Mouse (Mus musculus): Measurements from ENCODE around the gene Ccdc114. TPM values are rescaled to one million over a fixed set of nuclear protein-coding genes. Genes with fewer than 3 reads are reported as not detected.
"Not testable (repeated sequence)": the region's sequence is repeated elsewhere in the genome, so short reads cannot be mapped to it uniquely, and the experiment has no call there.

Ccdc114 gene
- polyA plus RNA-seq, 1 experiment from 2014 or later: 8.9 TPM

GRCm38 (mm10) chr7:45928626-45929295 is 4.9 kb downstream of the Ccdc114 start:
- no peak for TF ChIP-seq EP300 (IDR thresholded peaks at IDR 0.05)
- TF ChIP-seq CTCF (IDR thresholded peaks at IDR 0.05): no peak
- Histone ChIP-seq H3K4me1 (ENCODE audit: insufficient read depth, low read depth, low read length) (no peaks in the 10 kb centered on the region), H3K9ac (replicated peaks; ENCODE audit: low read depth) (no peak overlapping the region), H3K27me3 (replicated peaks; ENCODE audit: insufficient read depth, low read length) (no peaks in the 10 kb centered on the region), H3K4me3 (ENCODE audit: low read depth, low read length) (no peak overlapping the region), H3K9me3 (ENCODE audit: low read length) (peaks cover 4% of the 10 kb centered on the region; the same call in 1 of the 2 replicates), H3K4me2 (replicated peaks; ENCODE audit: low read depth, low read length) (no peak overlapping the region), H3K27ac (ENCODE audit: low read length) (no peak overlapping the region), H3K36me3 (ENCODE audit: insufficient read depth, low read length) (no peaks in the 10 kb centered on the region)
- ATAC-seq (no peak), DNase-seq (ENCODE audit: low spot score) (no peak)
- WGBS: 30% methylated on average over 19 of the region's 23 CpGs

- peaks cover 4% of the 10 kb centered on the region; the same call in 1 of the 2 replicates for H3K9me3 ChIP-seq (ENCODE audit: low read length)
- 97% methylated on average over 1 of the region's 1 CpGs for WGBS
- no peaks in the 10 kb centered on the region for H3K4me1 ChIP-seq (ENCODE audit: insufficient read depth, low read depth, low read length)
- H3K4me2 ChIP-seq (replicated peaks; ENCODE audit: low read depth, low read length): no peak overlapping the region
- ATAC-seq (no peak), DNase-seq (ENCODE audit: low spot score) (no peak)
- TF ChIP-seq CTCF (IDR thresholded peaks at IDR 0.05) (peak; percentile 35), EP300 (IDR thresholded peaks at IDR 0.05) (no peak)
- H3K27ac ChIP-seq (ENCODE audit: low read length): no peak overlapping the region
- H3K4me3 ChIP-seq (ENCODE audit: low read depth, low read length): no peak overlapping the region
- no peak overlapping the region for H3K9ac ChIP-seq (replicated peaks; ENCODE audit: low read depth)
- no peaks in the 10 kb centered on the region for H3K36me3 ChIP-seq (ENCODE audit: insufficient read depth, low read length)
- no peaks in the 10 kb centered on the region for H3K27me3 ChIP-seq (replicated peaks; ENCODE audit: insufficient read depth, low read length)
Observed at GRCm38 (mm10) chr7:45929688-45930087, 5.8 kb downstream of the Ccdc114 start.

GRCm38 (mm10) chr7:45933766-45934165 is 9.9 kb downstream of the Ccdc114 start:
- H3K4me3 ChIP-seq (ENCODE audit: low read depth, low read length); H3K27ac ChIP-seq (ENCODE audit: low read length); H3K27me3 ChIP-seq (replicated peaks; ENCODE audit: insufficient read depth, low read length); H3K9ac ChIP-seq (replicated peaks; ENCODE audit: low read depth); ATAC-seq; H3K36me3 ChIP-seq (ENCODE audit: insufficient read depth, low read length); H3K4me1 ChIP-seq (ENCODE audit: insufficient read depth, low read depth, low read length); H3K4me2 ChIP-seq (replicated peaks; ENCODE audit: low read depth, low read length); DNase-seq (ENCODE audit: low spot score); H3K9me3 ChIP-seq (ENCODE audit: low read length): not testable (repeated sequence)
- 79% methylated on average over 12 of the region's 12 CpGs for WGBS

- Histone ChIP-seq H3K4me2 (replicated peaks; ENCODE audit: low read depth, low read length) (no peak overlapping the region), H3K4me1 (ENCODE audit: insufficient read depth, low read depth, low read length) (no peaks in the 10 kb centered on the region), H3K27ac (ENCODE audit: low read length) (no peak overlapping the region), H3K36me3 (ENCODE audit: insufficient read depth, low read length) (no peaks in the 10 kb centered on the region), H3K27me3 (replicated peaks; ENCODE audit: insufficient read depth, low read length) (no peaks in the 10 kb centered on the region), H3K9me3 (ENCODE audit: low read length) (peaks cover 4% of the 10 kb centered on the region; the same call in 1 of the 2 replicates), H3K9ac (replicated peaks; ENCODE audit: low read depth) (no peak overlapping the region), H3K4me3 (ENCODE audit: low read depth, low read length) (no peak overlapping the region)
- TF ChIP-seq CTCF (IDR thresholded peaks at IDR 0.05) (peak; percentile 88), EP300 (IDR thresholded peaks at IDR 0.05) (no peak)
- DNase-seq (ENCODE audit: low spot score) (peak; percentile 67), ATAC-seq (peak; percentile 55)
- 13% methylated on average over 7 of the region's 7 CpGs for WGBS
Observed at GRCm38 (mm10) chr7:45935114-45935513, 11.2 kb downstream of the Ccdc114 start.

- ATAC-seq (no peak), DNase-seq (ENCODE audit: low spot score) (no peak)
- H3K4me1 ChIP-seq (ENCODE audit: insufficient read depth, low read depth, low read length): no peaks in the 10 kb centered on the region
- TF ChIP-seq EP300 (IDR thresholded peaks at IDR 0.05): no peak
- TF ChIP-seq CTCF (IDR thresholded peaks at IDR 0.05): no peak
- H3K4me2 ChIP-seq (replicated peaks; ENCODE audit: low read depth, low read length): no peak overlapping the region
- H3K27ac ChIP-seq (ENCODE audit: low read length): no peak overlapping the region
- H3K9ac ChIP-seq (replicated peaks; ENCODE audit: low read depth): no peak overlapping the region
- no peaks in the 10 kb centered on the region for H3K9me3 ChIP-seq (ENCODE audit: low read length)
- no peaks in the 10 kb centered on the region for H3K27me3 ChIP-seq (replicated peaks; ENCODE audit: insufficient read depth, low read length)
- H3K36me3 ChIP-seq (ENCODE audit: insufficient read depth, low read length): no peaks in the 10 kb centered on the region
- WGBS: 15% methylated on average over 2 of the region's 2 CpGs
- H3K4me3 ChIP-seq (ENCODE audit: low read depth, low read length): no peak overlapping the region
Observed at GRCm38 (mm10) chr7:45939836-45940235, 16.0 kb downstream of the Ccdc114 start.

- H3K9ac ChIP-seq (replicated peaks; ENCODE audit: low read depth): no peak overlapping the region
- H3K4me2 ChIP-seq (replicated peaks; ENCODE audit: low read depth, low read length): no peak overlapping the region
- 65% methylated on average over 7 of the region's 9 CpGs for WGBS
- no peaks in the 10 kb centered on the region for H3K27me3 ChIP-seq (replicated peaks; ENCODE audit: insufficient read depth, low read length)
- TF ChIP-seq CTCF (IDR thresholded peaks at IDR 0.05) (no peak), EP300 (IDR thresholded peaks at IDR 0.05) (no peak)
- H3K4me3 ChIP-seq (ENCODE audit: low read depth, low read length): no peak overlapping the region
- H3K9me3 ChIP-seq (ENCODE audit: low read length): no peaks in the 10 kb centered on the region
- no peaks in the 10 kb centered on the region for H3K4me1 ChIP-seq (ENCODE audit: insufficient read depth, low read depth, low read length)
- DNase-seq (ENCODE audit: low spot score) (no peak), ATAC-seq (no peak)
- no peaks in the 10 kb centered on the region for H3K36me3 ChIP-seq (ENCODE audit: insufficient read depth, low read length)
- H3K27ac ChIP-seq (ENCODE audit: low read length): no peak overlapping the region
Observed at GRCm38 (mm10) chr7:45941986-45942385, 18.1 kb downstream of the Ccdc114 start.

Measured in lung, postnatal 0 days (tissue).